Mouse (Mus musculus) heart, embryonic 14.5 days (tissue): Measurements from ENCODE around the gene Ppp2r1b. TPM values are rescaled to one million over a fixed set of nuclear protein-coding genes. Genes with fewer than 3 reads are reported as not detected.

Source experiments
- ATAC-seq: fragments of 200-750 bp; cut with Nextera tagmentation; 2 replicates; pipeline ENCODE4 v1.8.0; 2017; ENCODE audit warnings: low read depth, moderate TSS enrichment; ENCODE audit not compliant: insufficient number of reproducible peaks, insufficient read depth, low FRiP score
- H3K27ac ChIP-seq, 2 experiments: fragments of 200-500 bp in 1 of 2; fragments of 300-500 bp in 1 of 2; sonication (generic) in 1 of 2; replicated peaks in 1 of 2; 2 replicates each; pipeline ENCODE4 v1.5.1; 2012 to 2014; ENCODE audit warnings: low read depth in 2 of 2, low read length in 2 of 2, control low read depth in 1 of 2, mild to moderate bottlenecking in 1 of 2, mixed read lengths in 1 of 2; ENCODE audit not compliant: control insufficient read depth in 1 of 2, insufficient read depth in 1 of 2
- H3K27me3 ChIP-seq: fragments of 300-500 bp; sonication (generic); 2 replicates; pipeline ENCODE4 v1.6.1; 2014; ENCODE audit warnings: mild to moderate bottlenecking, low read length, control low read depth; ENCODE audit not compliant: control insufficient read depth, insufficient read depth
- H3K36me3 ChIP-seq: fragments of 300-500 bp; sonication (generic); 2 replicates; pipeline ENCODE4 v1.6.1; 2014; ENCODE audit warnings: mild to moderate bottlenecking, control low read depth, low read length, mixed read lengths; ENCODE audit not compliant: control insufficient read depth, insufficient read depth
- H3K4me1 ChIP-seq, 2 experiments: fragments of 200-500 bp in 1 of 2; fragments of 300-500 bp in 1 of 2; sonication (generic) in 1 of 2; 2 replicates each; pipeline ENCODE4 v1.6.1; 2012 to 2014; ENCODE audit warnings: low read length in 2 of 2, control low read depth in 1 of 2, mixed read lengths in 1 of 2; ENCODE audit not compliant: control insufficient read depth in 2 of 2, insufficient read depth in 2 of 2
- H3K4me2 ChIP-seq: fragments of 300-500 bp; sonication (generic); 2 replicates; pipeline ENCODE4 v1.6.1; 2014; ENCODE audit warnings: mild to moderate bottlenecking, low read length
- H3K4me3 ChIP-seq, 2 experiments: fragments of 200-500 bp in 1 of 2; fragments of 300-500 bp in 1 of 2; sonication (generic) in 1 of 2; 2 replicates each; pipeline ENCODE4 v1.5.1; 2012 to 2014; ENCODE audit warnings: low read length in 2 of 2, mild to moderate bottlenecking in 2 of 2, control low read depth in 1 of 2, low read depth in 1 of 2, moderate library complexity in 1 of 2; ENCODE audit not compliant: control insufficient read depth in 1 of 2, insufficient read depth in 1 of 2
- H3K9ac ChIP-seq: fragments of 300-500 bp; sonication (generic); 2 replicates; pipeline ENCODE4 v1.6.1; 2014; ENCODE audit warnings: mild to moderate bottlenecking, low read length
- H3K9me3 ChIP-seq: fragments of 300-500 bp; sonication (generic); 2 replicates; pipeline ENCODE4 v1.6.1; 2016; ENCODE audit warnings: low read length, control low read depth; ENCODE audit not compliant: control insufficient read depth
- WGBS: fragments of 180-500 bp; shearing (Covaris S2); extraction: QIAGEN DNeasy Blood & Tissue Kit; methylation state at CpG from one replicate; pipeline ENCODE4 v1.1.7; 2014; 5-methylcytosine and 5-hydroxymethylcytosine counted together
- polyA plus RNA-seq: library from polyadenylated mRNA; unstranded; fragments of >200 nt; fragmentation: Nextera tagmentation; extraction: Ambion mirVana; gene quantifications from 2 replicates; pipeline ENCODE4 v1.2.1, GENCODE M21; 2014

Ppp2r1b gene
- 38.8 and 39.4 TPM in 2 replicates for polyA plus RNA-seq

- Histone ChIP-seq H3K9ac (no peak within 1 kb of the TSS), H3K27ac (no peak within 1 kb of the TSS), H3K4me1 (peaks cover 2 to 7% of the 10 kb centered on the region in 2 experiments), H3K9me3 (no peaks in the 10 kb centered on the region), H3K27me3 (no peaks in the 10 kb centered on the region), H3K4me2 (no peak within 1 kb of the TSS), H3K4me3 (no peak within 1 kb of the TSS), H3K36me3 (peaks cover 20% of the 10 kb centered on the region)
- no peak for ATAC-seq
- WGBS, result 89% methylated on average over 3 of the region's 3 CpGs
These were observed at the start of gene Ppp2r1b for GRCm38 (mm10) chr9:50845081-50845480. Ppp2r1b (plus strand) TSS chr9:50845301.

DNA sequence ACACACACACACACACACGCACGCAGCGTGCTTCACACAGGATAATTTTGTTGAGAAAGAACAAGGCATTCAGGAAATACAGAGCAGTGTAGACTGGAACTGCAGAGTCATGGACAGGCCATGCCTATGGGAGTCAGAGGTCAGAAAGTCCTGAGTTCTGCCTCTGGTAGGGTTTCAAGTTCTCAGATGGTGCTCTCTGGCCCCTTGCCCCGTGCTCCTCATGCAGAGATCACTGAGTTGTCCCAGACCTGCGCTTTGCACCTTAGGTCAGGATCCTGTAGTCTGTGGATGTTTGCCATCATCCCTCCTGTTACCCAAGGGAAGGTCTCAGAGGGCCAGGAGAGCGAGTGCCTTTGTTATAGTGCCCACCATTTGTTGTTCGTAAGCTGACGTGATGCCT lies 48.3 kb upstream of the Ppp2r1b start:
- Histone ChIP-seq H3K4me1 (no peaks in the 10 kb centered on the region), H3K4me2 (no peak overlapping the region), H3K4me3 (no peak overlapping the region), H3K9me3 (no peaks in the 10 kb centered on the region), H3K27ac (no peak overlapping the region), H3K27me3 (no peaks in the 10 kb centered on the region), H3K36me3 (peaks cover 53% of the 10 kb centered on the region), H3K9ac (no peak overlapping the region)
- no peak for ATAC-seq
- WGBS, result 90% methylated on average over 8 of the region's 8 CpGs

DNA sequence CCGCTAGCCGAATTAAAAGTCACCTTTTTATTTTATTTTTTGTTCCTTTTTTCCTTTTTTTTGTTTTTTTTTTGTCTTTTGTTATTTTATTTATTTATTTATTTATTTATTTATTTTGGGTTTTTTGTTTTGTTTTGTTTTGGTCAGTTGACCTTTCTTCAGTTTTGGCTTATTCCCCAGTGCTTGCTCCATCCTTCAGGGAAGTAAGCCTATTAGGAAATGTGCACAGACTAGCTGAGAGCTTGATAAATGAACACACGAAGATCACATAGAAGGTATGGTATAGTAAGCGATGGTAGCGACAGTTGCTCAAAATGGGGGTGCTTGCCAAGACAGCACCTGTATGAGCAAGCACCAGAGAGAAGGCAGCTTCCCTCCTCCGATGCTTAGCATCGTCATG lies 47.5 kb upstream of the Ppp2r1b start:
- ATAC-seq, result no peak
- Histone ChIP-seq H3K4me2 (no peak overlapping the region), H3K36me3 (peaks cover 53% of the 10 kb centered on the region)

GRCm38 (mm10) chr9:50798368-50798767 lies 46.7 kb upstream of the Ppp2r1b start:
- 82% methylated on average over 5 of the region's 5 CpGs for WGBS

More for the DNA sequence above, 47.5 kb upstream of the Ppp2r1b start:
- WGBS, result 92% methylated on average over 7 of the region's 7 CpGs
- Histone ChIP-seq H3K4me1 (no peaks in the 10 kb centered on the region), H3K9me3 (no peaks in the 10 kb centered on the region), H3K9ac (no peak overlapping the region), H3K27me3 (no peaks in the 10 kb centered on the region), H3K27ac (no peak overlapping the region), H3K4me3 (no peak overlapping the region)

GRCm38 (mm10) chr9:50800985-50801384 lies 44.1 kb upstream of the Ppp2r1b start:
- H3K27me3 ChIP-seq, result no peaks in the 10 kb centered on the region
- 62% methylated on average over 2 of the region's 2 CpGs for WGBS
- peaks cover 77% of the 10 kb centered on the region for H3K36me3 ChIP-seq
- no peaks in the 10 kb centered on the region for H3K9me3 ChIP-seq
- no peak overlapping the region for H3K9ac ChIP-seq
- no peak overlapping the region for H3K4me2 ChIP-seq
- no peak overlapping the region for H3K4me3 ChIP-seq
- no peak for ATAC-seq
- H3K4me1 ChIP-seq, result no peaks in the 10 kb centered on the region
- no peak overlapping the region for H3K27ac ChIP-seq

More at GRCm38 (mm10) chr9:50798368-50798767, 46.7 kb upstream of the Ppp2r1b start:
- Histone ChIP-seq H3K27ac (no peak overlapping the region), H3K4me2 (no peak overlapping the region), H3K9ac (no peak overlapping the region), H3K4me1 (no peaks in the 10 kb centered on the region), H3K4me3 (no peak overlapping the region), H3K27me3 (no peaks in the 10 kb centered on the region), H3K36me3 (peaks cover 58% of the 10 kb centered on the region), H3K9me3 (no peaks in the 10 kb centered on the region)
- no peak for ATAC-seq

- Histone ChIP-seq H3K9me3 (no peaks in the 10 kb centered on the region), H3K4me1 (no peaks in the 10 kb centered on the region), H3K9ac (no peak overlapping the region), H3K4me3 (no peak overlapping the region), H3K27me3 (no peaks in the 10 kb centered on the region), H3K27ac (no peak overlapping the region), H3K36me3 (peaks cover 88% of the 10 kb centered on the region), H3K4me2 (no peak overlapping the region)
- WGBS, result 81% methylated on average over 7 of the region's 7 CpGs
- no peak for ATAC-seq
These were observed 41.9 kb upstream of the Ppp2r1b start for GRCm38 (mm10) chr9:50803055-50803671.

DNA sequence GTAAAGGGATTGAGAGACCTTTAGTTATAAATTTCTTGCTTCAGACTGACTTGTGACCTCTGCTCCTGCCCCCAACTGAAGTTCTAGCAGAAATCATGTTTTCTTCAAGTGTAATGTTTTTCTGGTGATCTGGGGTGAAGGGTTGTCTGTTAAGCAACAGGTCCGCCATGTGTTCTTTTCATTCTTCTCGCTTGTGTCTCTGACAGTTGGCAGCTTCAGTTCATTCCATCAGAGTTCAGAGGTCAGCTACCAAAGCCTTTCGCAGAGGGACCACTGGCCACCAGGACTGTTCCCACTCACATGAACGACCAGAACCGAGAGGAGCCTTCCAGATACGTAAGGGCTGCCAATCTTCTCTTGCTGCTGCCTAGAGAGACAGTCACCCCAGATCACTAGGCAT lies 36.6 kb upstream of the Ppp2r1b start:
- Histone ChIP-seq H3K4me3 (no peak overlapping the region), H3K27me3 (no peaks in the 10 kb centered on the region), H3K36me3 (peaks cover 82% of the 10 kb centered on the region), H3K9me3 (no peaks in the 10 kb centered on the region), H3K9ac (no peak overlapping the region), H3K4me2 (no peak overlapping the region), H3K4me1 (peaks cover 3 to 5% of the 10 kb centered on the region in 2 experiments; a peak in 3 of 4 replicates), H3K27ac (no peak overlapping the region)
- WGBS, result 83% methylated on average over 6 of the region's 6 CpGs
- ATAC-seq, result no peak

- no peak overlapping the region for H3K27ac ChIP-seq
- H3K9ac ChIP-seq, result no peak overlapping the region
- no peaks in the 10 kb centered on the region for H3K9me3 ChIP-seq
- no peak for ATAC-seq
- no peaks in the 10 kb centered on the region for H3K27me3 ChIP-seq
- WGBS, result 90% methylated on average over 13 of the region's 13 CpGs
- no peak overlapping the region for H3K4me3 ChIP-seq
- peaks cover 3 to 5% of the 10 kb centered on the region in 2 experiments; a peak in 3 of 4 replicates for H3K4me1 ChIP-seq
- peaks cover 82% of the 10 kb centered on the region for H3K36me3 ChIP-seq
- H3K4me2 ChIP-seq, result no peak overlapping the region
These were observed 36.0 kb upstream of the Ppp2r1b start for GRCm38 (mm10) chr9:50809146-50809545.
